Mouse (Mus musculus): ENCODE measurements around the gene Gm9837. TPM values are rescaled to one million over a fixed set of nuclear protein-coding genes. Genes with fewer than 3 reads are reported as not detected.
A peak's percentile ranks its signal among the peaks of the same experiment; 100 is the strongest.

The Gm9837 gene
- polyA plus RNA-seq, 1 experiment from 2014 or later = not detected

- Histone ChIP-seq H3K27me3 (ENCODE audit: control insufficient read depth, insufficient read depth, low read length) (no peaks in the 10 kb centered on the region), H3K9me3 (ENCODE audit: control insufficient read depth, low read depth, low read length) (no peaks in the 10 kb centered on the region), H3K4me2 (replicated peaks; ENCODE audit: low read depth, low read length) (no peak overlapping the region), H3K4me3 (ENCODE audit: low read depth, low read length) (no peak overlapping the region), H3K27ac (ENCODE audit: low read length) (no peak overlapping the region), H3K36me3 (ENCODE audit: control insufficient read depth, insufficient read depth, low read length) (no peaks in the 10 kb centered on the region), H3K4me1 (ENCODE audit: control insufficient read depth, insufficient read depth, low read length) (no peaks in the 10 kb centered on the region), H3K9ac (replicated peaks; ENCODE audit: low read depth, low read length) (no peak overlapping the region)
- ATAC-seq (ENCODE audit: insufficient number of reproducible peaks, insufficient read depth, low FRiP score, low read depth) = no peak
- 82% methylated on average over 9 of the region's 9 CpGs for WGBS
Observed at GRCm38 (mm10) chr11:53507098-53507805, 37.0 kb upstream of the Gm9837 start.

GRCm38 (mm10) chr11:53505026-53505663, 34.9 kb upstream of the Gm9837 start:
- WGBS = 68% methylated on average over 5 of the region's 5 CpGs
- no peak overlapping the region for H3K9ac ChIP-seq (replicated peaks; ENCODE audit: low read depth, low read length)
- H3K9me3 ChIP-seq (ENCODE audit: control insufficient read depth, low read depth, low read length) = no peaks in the 10 kb centered on the region
- no peaks in the 10 kb centered on the region for H3K27me3 ChIP-seq (ENCODE audit: control insufficient read depth, insufficient read depth, low read length)
- H3K4me1 ChIP-seq (ENCODE audit: control insufficient read depth, insufficient read depth, low read length) = no peaks in the 10 kb centered on the region
- H3K4me2 ChIP-seq (replicated peaks; ENCODE audit: low read depth, low read length) = no peak overlapping the region
- no peaks in the 10 kb centered on the region for H3K36me3 ChIP-seq (ENCODE audit: control insufficient read depth, insufficient read depth, low read length)
- H3K4me3 ChIP-seq (ENCODE audit: low read depth, low read length) = no peak overlapping the region
- ATAC-seq (ENCODE audit: insufficient number of reproducible peaks, insufficient read depth, low FRiP score, low read depth) = no peak
- H3K27ac ChIP-seq (ENCODE audit: low read length) = no peak overlapping the region

GRCm38 (mm10) chr11:53504376-53504775, 34.1 kb upstream of the Gm9837 start:
- H3K9me3 ChIP-seq (ENCODE audit: control insufficient read depth, low read depth, low read length) = no peaks in the 10 kb centered on the region
- no peaks in the 10 kb centered on the region for H3K27me3 ChIP-seq (ENCODE audit: control insufficient read depth, insufficient read depth, low read length)
- no peak overlapping the region for H3K4me3 ChIP-seq (ENCODE audit: low read depth, low read length)
- 77% methylated on average over 8 of the region's 8 CpGs for WGBS
- no peak overlapping the region for H3K9ac ChIP-seq (replicated peaks; ENCODE audit: low read depth, low read length)
- no peak for ATAC-seq (ENCODE audit: insufficient number of reproducible peaks, insufficient read depth, low FRiP score, low read depth)
- no peak overlapping the region for H3K4me2 ChIP-seq (replicated peaks; ENCODE audit: low read depth, low read length)
- H3K27ac ChIP-seq (ENCODE audit: low read length) = no peak overlapping the region
- H3K36me3 ChIP-seq (ENCODE audit: control insufficient read depth, insufficient read depth, low read length) = no peaks in the 10 kb centered on the region
- no peaks in the 10 kb centered on the region for H3K4me1 ChIP-seq (ENCODE audit: control insufficient read depth, insufficient read depth, low read length)

- whole genome bisulfite sequencing = 82% methylated on average over 5 of the region's 5 CpGs
Observed at GRCm38 (mm10) chr11:53503738-53504137, 33.5 kb upstream of the Gm9837 start.

GRCm38 (mm10) chr11:53502039-53502765, 31.9 kb upstream of the Gm9837 start:
- WGBS = 79% methylated on average over 8 of the region's 8 CpGs
- Histone ChIP-seq H3K9me3 (ENCODE audit: control insufficient read depth, low read depth, low read length) (no peaks in the 10 kb centered on the region), H3K27me3 (ENCODE audit: control insufficient read depth, insufficient read depth, low read length) (no peaks in the 10 kb centered on the region), H3K4me2 (replicated peaks; ENCODE audit: low read depth, low read length) (no peak overlapping the region), H3K27ac (ENCODE audit: low read length) (no peak overlapping the region), H3K9ac (replicated peaks; ENCODE audit: low read depth, low read length) (no peak overlapping the region), H3K4me3 (ENCODE audit: low read depth, low read length) (no peak overlapping the region), H3K4me1 (ENCODE audit: control insufficient read depth, insufficient read depth, low read length) (no peaks in the 10 kb centered on the region), H3K36me3 (ENCODE audit: control insufficient read depth, insufficient read depth, low read length) (no peaks in the 10 kb centered on the region)
- no peak for ATAC-seq (ENCODE audit: insufficient number of reproducible peaks, insufficient read depth, low FRiP score, low read depth)

More at GRCm38 (mm10) chr11:53503738-53504137, 33.5 kb upstream of the Gm9837 start:
- ATAC-seq (ENCODE audit: insufficient number of reproducible peaks, insufficient read depth, low FRiP score, low read depth) = no peak
- H3K4me2 ChIP-seq (replicated peaks; ENCODE audit: low read depth, low read length) = no peak overlapping the region
- H3K4me1 ChIP-seq (ENCODE audit: control insufficient read depth, insufficient read depth, low read length) = no peaks in the 10 kb centered on the region
- H3K9me3 ChIP-seq (ENCODE audit: control insufficient read depth, low read depth, low read length) = no peaks in the 10 kb centered on the region
- no peaks in the 10 kb centered on the region for H3K36me3 ChIP-seq (ENCODE audit: control insufficient read depth, insufficient read depth, low read length)
- H3K27me3 ChIP-seq (ENCODE audit: control insufficient read depth, insufficient read depth, low read length) = no peaks in the 10 kb centered on the region
- H3K27ac ChIP-seq (ENCODE audit: low read length) = no peak overlapping the region
- H3K9ac ChIP-seq (replicated peaks; ENCODE audit: low read depth, low read length) = no peak overlapping the region
- no peak overlapping the region for H3K4me3 ChIP-seq (ENCODE audit: low read depth, low read length)

GRCm38 (mm10) chr11:53500569-53500968, 30.3 kb upstream of the Gm9837 start:
- 9% methylated on average over 11 of the region's 11 CpGs for WGBS
- Histone ChIP-seq H3K4me1 (ENCODE audit: control insufficient read depth, insufficient read depth, low read length) (no peaks in the 10 kb centered on the region), H3K27ac (ENCODE audit: low read length) (no peak overlapping the region), H3K9ac (replicated peaks; ENCODE audit: low read depth, low read length) (no peak overlapping the region), H3K4me3 (ENCODE audit: low read depth, low read length) (no peak overlapping the region), H3K9me3 (ENCODE audit: control insufficient read depth, low read depth, low read length) (no peaks in the 10 kb centered on the region), H3K4me2 (replicated peaks; ENCODE audit: low read depth, low read length) (0 out of 2 replicates have a peak overlapping the region, but pooled peaks have one; percentile 10), H3K36me3 (ENCODE audit: control insufficient read depth, insufficient read depth, low read length) (no peaks in the 10 kb centered on the region), H3K27me3 (ENCODE audit: control insufficient read depth, insufficient read depth, low read length) (no peaks in the 10 kb centered on the region)
- no peak for ATAC-seq (ENCODE audit: insufficient number of reproducible peaks, insufficient read depth, low FRiP score, low read depth)

- Histone ChIP-seq H3K4me1 (ENCODE audit: control insufficient read depth, insufficient read depth, low read length) (no peaks in the 10 kb centered on the region), H3K27me3 (ENCODE audit: control insufficient read depth, insufficient read depth, low read length) (no peaks in the 10 kb centered on the region), H3K9ac (replicated peaks; ENCODE audit: low read depth, low read length) (no peak overlapping the region), H3K4me3 (ENCODE audit: low read depth, low read length) (no peak overlapping the region), H3K9me3 (ENCODE audit: control insufficient read depth, low read depth, low read length) (no peaks in the 10 kb centered on the region), H3K36me3 (ENCODE audit: control insufficient read depth, insufficient read depth, low read length) (no peaks in the 10 kb centered on the region), H3K4me2 (replicated peaks; ENCODE audit: low read depth, low read length) (no peak overlapping the region), H3K27ac (ENCODE audit: low read length) (no peak overlapping the region)
- ATAC-seq (ENCODE audit: insufficient number of reproducible peaks, insufficient read depth, low FRiP score, low read depth) = no peak
- 67% methylated on average over 6 of the region's 6 CpGs for WGBS
Observed at GRCm38 (mm10) chr11:53496946-53497345, 26.7 kb upstream of the Gm9837 start.

GRCm38 (mm10) chr11:53495417-53495816, 25.1 kb upstream of the Gm9837 start:
- WGBS = 69% methylated on average over 6 of the region's 6 CpGs
- H3K9me3 ChIP-seq (ENCODE audit: control insufficient read depth, low read depth, low read length) = no peaks in the 10 kb centered on the region
- H3K27me3 ChIP-seq (ENCODE audit: control insufficient read depth, insufficient read depth, low read length) = no peaks in the 10 kb centered on the region
- H3K9ac ChIP-seq (replicated peaks; ENCODE audit: low read depth, low read length) = no peak overlapping the region
- no peak for ATAC-seq (ENCODE audit: insufficient number of reproducible peaks, insufficient read depth, low FRiP score, low read depth)
- no peak overlapping the region for H3K4me2 ChIP-seq (replicated peaks; ENCODE audit: low read depth, low read length)
- H3K27ac ChIP-seq (ENCODE audit: low read length) = peak overlapping the region; percentile 28; the same call in 1 of the 2 replicates
- no peaks in the 10 kb centered on the region for H3K36me3 ChIP-seq (ENCODE audit: control insufficient read depth, insufficient read depth, low read length)
- H3K4me3 ChIP-seq (ENCODE audit: low read depth, low read length) = no peak overlapping the region
- H3K4me1 ChIP-seq (ENCODE audit: control insufficient read depth, insufficient read depth, low read length) = no peaks in the 10 kb centered on the region
